Mouse (Mus musculus): Measurements from ENCODE around the gene Macrod2. TPM values are rescaled to one million over a fixed set of nuclear protein-coding genes. Genes with fewer than 3 reads are reported as not detected.

Gene Macrod2
- polyA plus RNA-seq, 1 experiment from 2014 or later = 32.9 TPM

DNA sequence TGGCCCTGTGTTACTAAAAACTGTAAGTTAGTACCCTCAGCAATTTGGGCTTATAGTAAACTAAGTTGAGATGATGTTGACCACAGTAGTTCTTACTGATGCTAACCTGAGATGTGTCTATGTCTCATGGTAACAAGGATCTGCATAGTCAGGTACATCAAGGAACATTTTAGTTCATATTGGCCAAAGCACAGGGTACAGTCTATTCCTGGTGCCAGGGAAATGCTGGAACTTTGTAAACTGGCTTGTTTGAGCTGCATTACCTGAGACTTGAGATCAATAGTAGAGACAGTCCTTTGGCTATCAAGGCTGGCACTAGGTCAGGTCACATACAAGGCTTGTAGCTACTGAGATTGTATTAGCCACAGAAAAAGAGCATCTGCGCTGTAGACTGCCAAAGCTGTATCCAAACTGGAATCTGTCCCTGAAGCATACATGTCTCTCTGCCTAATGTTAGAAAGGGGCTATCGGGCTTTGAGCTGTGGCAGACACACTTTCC, 1986.0 kb downstream of the Macrod2 start:
- Histone ChIP-seq H3K4me1 (ENCODE audit: control insufficient read depth, insufficient read depth, low read length) (no peaks in the 10 kb centered on the region), H3K4me3 (ENCODE audit: low read length) (no peak overlapping the region), H3K4me2 (ENCODE audit: low read depth, low read length) (no peak overlapping the region), H3K9ac (ENCODE audit: low read depth, low read length) (no peak overlapping the region), H3K36me3 (ENCODE audit: control insufficient read depth, insufficient read depth, low read length) (no peaks in the 10 kb centered on the region), H3K9me3 (ENCODE audit: control insufficient read depth, low read length) (no peaks in the 10 kb centered on the region), H3K27me3 (replicated peaks; ENCODE audit: control insufficient read depth, insufficient read depth, low read length) (no peaks in the 10 kb centered on the region), H3K27ac (ENCODE audit: low read length) (no peak overlapping the region)
- 89% methylated on average over 2 of the region's 2 CpGs for WGBS
- no peak for ATAC-seq

GRCm38 (mm10) chr2:142393546-142393945, 1998.4 kb downstream of the Macrod2 start:
- Histone ChIP-seq H3K4me1 (ENCODE audit: control insufficient read depth, insufficient read depth, low read length) (no peaks in the 10 kb centered on the region), H3K9me3 (ENCODE audit: control insufficient read depth, low read length) (no peaks in the 10 kb centered on the region), H3K27ac (ENCODE audit: low read length) (no peak overlapping the region), H3K27me3 (replicated peaks; ENCODE audit: control insufficient read depth, insufficient read depth, low read length) (no peaks in the 10 kb centered on the region), H3K36me3 (ENCODE audit: control insufficient read depth, insufficient read depth, low read length) (no peaks in the 10 kb centered on the region), H3K4me2 (ENCODE audit: low read depth, low read length) (no peak overlapping the region), H3K4me3 (ENCODE audit: low read length) (no peak overlapping the region), H3K9ac (ENCODE audit: low read depth, low read length) (no peak overlapping the region)
- ATAC-seq = no peak

GRCm38 (mm10) chr2:142399490-142399889, 2004.4 kb downstream of the Macrod2 start:
- Histone ChIP-seq H3K9ac (ENCODE audit: low read depth, low read length) (no peak overlapping the region), H3K9me3 (ENCODE audit: control insufficient read depth, low read length) (no peaks in the 10 kb centered on the region), H3K36me3 (ENCODE audit: control insufficient read depth, insufficient read depth, low read length) (no peaks in the 10 kb centered on the region), H3K27me3 (replicated peaks; ENCODE audit: control insufficient read depth, insufficient read depth, low read length) (no peaks in the 10 kb centered on the region), H3K4me2 (ENCODE audit: low read depth, low read length) (no peak overlapping the region), H3K4me1 (ENCODE audit: control insufficient read depth, insufficient read depth, low read length) (no peaks in the 10 kb centered on the region), H3K27ac (ENCODE audit: low read length) (no peak overlapping the region), H3K4me3 (ENCODE audit: low read length) (no peak overlapping the region)
- no peak for ATAC-seq
- 61% methylated on average over 1 of the region's 1 CpGs for WGBS

- H3K4me1 ChIP-seq (ENCODE audit: control insufficient read depth, insufficient read depth, low read length) = no peaks in the 10 kb centered on the region
- 72% methylated on average over 4 of the region's 4 CpGs for WGBS
These were observed 2005.7 kb downstream of the Macrod2 start for GRCm38 (mm10) chr2:142400781-142401180.

DNA sequence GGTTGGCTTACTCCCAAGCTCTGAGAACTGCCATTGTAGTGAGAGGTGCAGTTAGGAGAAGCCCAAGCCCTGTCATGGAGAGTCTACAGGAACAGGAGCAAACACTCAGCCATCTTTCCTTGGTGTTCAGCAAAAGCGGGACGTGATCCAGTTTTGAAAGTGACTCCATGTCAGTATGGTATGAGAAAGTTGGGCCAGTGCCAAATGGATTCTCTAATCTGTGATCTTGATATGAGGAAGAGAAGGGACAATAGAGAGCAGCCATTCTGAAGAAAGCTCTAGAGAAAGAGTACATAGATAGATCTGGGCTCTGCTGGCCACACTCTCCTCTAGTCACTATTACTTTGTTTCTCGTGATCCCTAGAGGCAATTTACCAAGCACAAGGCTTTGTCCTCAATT, 2006.2 kb downstream of the Macrod2 start:
- Histone ChIP-seq H3K4me2 (ENCODE audit: low read depth, low read length) (no peak overlapping the region), H3K27ac (ENCODE audit: low read length) (no peak overlapping the region)
- whole genome bisulfite sequencing = 87% methylated on average over 3 of the region's 3 CpGs

More at GRCm38 (mm10) chr2:142400781-142401180, 2005.7 kb downstream of the Macrod2 start:
- H3K27ac ChIP-seq (ENCODE audit: low read length) = no peak overlapping the region
- H3K4me2 ChIP-seq (ENCODE audit: low read depth, low read length) = no peak overlapping the region
- no peaks in the 10 kb centered on the region for H3K36me3 ChIP-seq (ENCODE audit: control insufficient read depth, insufficient read depth, low read length)
- H3K9ac ChIP-seq (ENCODE audit: low read depth, low read length) = no peak overlapping the region
- no peaks in the 10 kb centered on the region for H3K27me3 ChIP-seq (replicated peaks; ENCODE audit: control insufficient read depth, insufficient read depth, low read length)
- H3K9me3 ChIP-seq (ENCODE audit: control insufficient read depth, low read length) = no peaks in the 10 kb centered on the region
- H3K4me3 ChIP-seq (ENCODE audit: low read length) = no peak overlapping the region
- no peak for ATAC-seq

GRCm38 (mm10) chr2:142403394-142403793, 2008.3 kb downstream of the Macrod2 start:
- Histone ChIP-seq H3K4me3 (ENCODE audit: low read length) (no peak overlapping the region), H3K27me3 (replicated peaks; ENCODE audit: control insufficient read depth, insufficient read depth, low read length) (no peaks in the 10 kb centered on the region), H3K36me3 (ENCODE audit: control insufficient read depth, insufficient read depth, low read length) (no peaks in the 10 kb centered on the region), H3K4me1 (ENCODE audit: control insufficient read depth, insufficient read depth, low read length) (no peaks in the 10 kb centered on the region), H3K4me2 (ENCODE audit: low read depth, low read length) (no peak overlapping the region), H3K9me3 (ENCODE audit: control insufficient read depth, low read length) (no peaks in the 10 kb centered on the region), H3K9ac (ENCODE audit: low read depth, low read length) (no peak overlapping the region), H3K27ac (ENCODE audit: low read length) (no peak overlapping the region)
- no peak for ATAC-seq

More for the DNA sequence above, 2006.2 kb downstream of the Macrod2 start:
- no peaks in the 10 kb centered on the region for H3K4me1 ChIP-seq (ENCODE audit: control insufficient read depth, insufficient read depth, low read length)
- H3K4me3 ChIP-seq (ENCODE audit: low read length) = no peak overlapping the region
- ATAC-seq = no peak
- H3K9ac ChIP-seq (ENCODE audit: low read depth, low read length) = no peak overlapping the region
- H3K36me3 ChIP-seq (ENCODE audit: control insufficient read depth, insufficient read depth, low read length) = no peaks in the 10 kb centered on the region
- H3K27me3 ChIP-seq (replicated peaks; ENCODE audit: control insufficient read depth, insufficient read depth, low read length) = no peaks in the 10 kb centered on the region
- H3K9me3 ChIP-seq (ENCODE audit: control insufficient read depth, low read length) = no peaks in the 10 kb centered on the region

DNA sequence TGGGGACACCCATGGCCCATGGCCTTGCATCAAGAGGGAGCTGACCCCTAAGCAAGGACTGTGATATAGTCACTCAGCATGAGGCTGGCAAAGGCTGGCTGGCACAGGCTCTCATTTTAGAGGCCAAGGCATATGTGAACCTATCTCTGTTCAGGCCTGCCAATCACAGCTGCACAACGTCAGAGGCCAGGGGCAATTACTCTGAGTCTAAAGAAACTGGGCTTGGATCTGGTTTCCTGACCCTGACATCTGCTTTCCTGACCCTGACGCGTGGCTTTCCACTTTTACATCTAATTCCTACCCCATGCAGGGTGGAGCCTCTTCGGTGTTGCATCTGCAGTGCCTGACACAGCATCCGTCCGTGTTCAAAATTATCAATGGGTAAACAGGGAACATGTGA, 2009.2 kb downstream of the Macrod2 start:
- Histone ChIP-seq H3K9ac (ENCODE audit: low read depth, low read length) (no peak overlapping the region), H3K27ac (ENCODE audit: low read length) (no peak overlapping the region), H3K9me3 (ENCODE audit: control insufficient read depth, low read length) (no peaks in the 10 kb centered on the region), H3K4me1 (ENCODE audit: control insufficient read depth, insufficient read depth, low read length) (no peaks in the 10 kb centered on the region), H3K27me3 (replicated peaks; ENCODE audit: control insufficient read depth, insufficient read depth, low read length) (no peaks in the 10 kb centered on the region), H3K4me3 (ENCODE audit: low read length) (no peak overlapping the region), H3K4me2 (ENCODE audit: low read depth, low read length) (no peak overlapping the region), H3K36me3 (ENCODE audit: control insufficient read depth, insufficient read depth, low read length) (no peaks in the 10 kb centered on the region)
- ATAC-seq = no peak
- WGBS = 54% methylated on average over 6 of the region's 6 CpGs

- Histone ChIP-seq H3K27ac (ENCODE audit: low read length) (no peak overlapping the region), H3K4me3 (ENCODE audit: low read length) (no peak overlapping the region), H3K4me2 (ENCODE audit: low read depth, low read length) (no peak overlapping the region), H3K9me3 (ENCODE audit: control insufficient read depth, low read length) (no peaks in the 10 kb centered on the region), H3K4me1 (ENCODE audit: control insufficient read depth, insufficient read depth, low read length) (no peaks in the 10 kb centered on the region), H3K9ac (ENCODE audit: low read depth, low read length) (no peak overlapping the region), H3K27me3 (replicated peaks; ENCODE audit: control insufficient read depth, insufficient read depth, low read length) (no peaks in the 10 kb centered on the region), H3K36me3 (ENCODE audit: control insufficient read depth, insufficient read depth, low read length) (no peaks in the 10 kb centered on the region)
- no peak for ATAC-seq
These were observed 2012.2 kb downstream of the Macrod2 start for GRCm38 (mm10) chr2:142407341-142407740.

DNA sequence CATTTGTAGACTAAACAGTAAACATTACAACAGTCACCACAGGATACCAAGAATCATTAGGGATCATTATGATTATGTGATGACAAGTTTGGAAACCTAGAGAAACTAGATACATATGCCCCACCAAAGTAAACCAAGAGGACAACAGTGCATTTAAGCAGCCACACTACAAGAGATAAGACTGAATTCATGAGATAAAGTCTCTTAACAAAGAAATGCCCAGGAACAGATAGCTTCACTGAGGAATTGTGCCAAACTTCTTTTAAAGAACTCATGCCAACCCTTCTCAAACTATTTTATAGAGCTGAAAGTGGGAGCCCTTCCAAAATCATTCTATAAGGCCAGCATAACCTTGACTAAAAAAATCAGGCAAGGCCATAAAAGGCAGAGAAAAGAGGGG, 2015.0 kb downstream of the Macrod2 start:
- Histone ChIP-seq H3K9ac (ENCODE audit: low read depth, low read length) (no peak overlapping the region), H3K4me1 (ENCODE audit: control insufficient read depth, insufficient read depth, low read length) (no peaks in the 10 kb centered on the region), H3K27ac (ENCODE audit: low read length) (no peak overlapping the region), H3K27me3 (replicated peaks; ENCODE audit: control insufficient read depth, insufficient read depth, low read length) (no peaks in the 10 kb centered on the region), H3K36me3 (ENCODE audit: control insufficient read depth, insufficient read depth, low read length) (no peaks in the 10 kb centered on the region), H3K4me2 (ENCODE audit: low read depth, low read length) (no peak overlapping the region), H3K4me3 (ENCODE audit: low read length) (no peak overlapping the region), H3K9me3 (ENCODE audit: control insufficient read depth, low read length) (no peaks in the 10 kb centered on the region)
- no peak for ATAC-seq

DNA sequence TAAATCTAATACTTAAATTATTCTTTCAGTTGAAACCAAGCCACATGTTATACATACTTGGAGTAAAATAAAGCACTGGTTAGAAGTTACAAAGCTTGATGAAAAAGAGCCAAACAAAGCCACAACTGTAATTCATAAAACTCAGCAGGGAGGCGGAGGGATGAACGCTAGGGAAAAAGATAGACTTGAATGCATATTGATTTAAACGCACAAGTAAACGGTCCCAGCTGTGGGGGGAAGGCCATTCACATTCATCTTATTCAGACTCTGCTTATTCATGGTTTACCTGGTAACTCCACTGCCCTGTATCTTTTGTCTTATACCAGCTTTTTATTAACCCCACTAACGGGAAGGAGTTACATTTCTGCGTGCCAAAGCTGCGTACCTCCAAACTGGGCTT, 2038.0 kb downstream of the Macrod2 start:
- Histone ChIP-seq H3K9ac (ENCODE audit: low read depth, low read length) (no peak overlapping the region), H3K4me1 (ENCODE audit: control insufficient read depth, insufficient read depth, low read length) (no peaks in the 10 kb centered on the region), H3K4me3 (ENCODE audit: low read length) (no peak overlapping the region), H3K9me3 (ENCODE audit: control insufficient read depth, low read length) (no peaks in the 10 kb centered on the region), H3K36me3 (ENCODE audit: control insufficient read depth, insufficient read depth, low read length) (no peaks in the 10 kb centered on the region), H3K4me2 (ENCODE audit: low read depth, low read length) (no peak overlapping the region), H3K27me3 (replicated peaks; ENCODE audit: control insufficient read depth, insufficient read depth, low read length) (no peaks in the 10 kb centered on the region), H3K27ac (ENCODE audit: low read length) (no peak overlapping the region)
- ATAC-seq = no peak
- whole genome bisulfite sequencing = 58% methylated on average over 7 of the region's 7 CpGs

All from intestine, embryonic 16.5 days (tissue).